Mouse (Mus musculus): Measurements from ENCODE around the gene Asb16.

The Asb16 gene

GRCm38 (mm10) chr11:102310768-102311695, 42.5 kb downstream of the Asb16 start:
- DNase-seq (ENCODE audit: low read depth), result no peak

GRCm38 (mm10) chr11:102311966-102312365, 43.4 kb downstream of the Asb16 start:
- no peak for DNase-seq (ENCODE audit: low read depth)

GRCm38 (mm10) chr11:102312586-102312985, 44.0 kb downstream of the Asb16 start:
- no peak for DNase-seq (ENCODE audit: low read depth)

GRCm38 (mm10) chr11:102314321-102314720, 45.8 kb downstream of the Asb16 start:
- no peak for DNase-seq (ENCODE audit: low read depth)

- DNase-seq (ENCODE audit: low read depth), result no peak
Observed at GRCm38 (mm10) chr11:102315690-102316571, 47.4 kb downstream of the Asb16 start.

- DNase-seq (ENCODE audit: low read depth), result no peak
Observed at GRCm38 (mm10) chr11:102316572-102317297, 48.2 kb downstream of the Asb16 start.

GRCm38 (mm10) chr11:102317298-102317900, 48.9 kb downstream of the Asb16 start:
- no peak for DNase-seq (ENCODE audit: low read depth)

GRCm38 (mm10) chr11:102317901-102318575, 49.5 kb downstream of the Asb16 start:
- no peak for DNase-seq (ENCODE audit: low read depth)

GRCm38 (mm10) chr11:102318576-102319409, 50.2 kb downstream of the Asb16 start:
- no peak for DNase-seq (ENCODE audit: low read depth)

- no peak for DNase-seq (ENCODE audit: low read depth)
Observed at GRCm38 (mm10) chr11:102319410-102319792, 50.9 kb downstream of the Asb16 start, which contains the start of gene Ubtf. Gene Ubtf (minus strand): TSS chr11:102319742.

- no peak for DNase-seq (ENCODE audit: low read depth)
Observed at GRCm38 (mm10) chr11:102319941-102320685, 51.6 kb downstream of the Asb16 start.

- no peak for DNase-seq (ENCODE audit: low read depth)
Observed at GRCm38 (mm10) chr11:102320686-102321005, 52.1 kb downstream of the Asb16 start.

- DNase-seq (ENCODE audit: low read depth), result no peak
Observed at GRCm38 (mm10) chr11:102321931-102322330, 53.4 kb downstream of the Asb16 start.

- DNase-seq (ENCODE audit: low read depth), result no peak
Observed at GRCm38 (mm10) chr11:102323516-102323915, 55.0 kb downstream of the Asb16 start.

- no peak for DNase-seq (ENCODE audit: low read depth)
Observed at GRCm38 (mm10) chr11:102327250-102327649, 58.7 kb downstream of the Asb16 start.

GRCm38 (mm10) chr11:102327839-102328238, 59.3 kb downstream of the Asb16 start:
- DNase-seq (ENCODE audit: low read depth), result no peak
